Mouse (Mus musculus) bone marrow macrophage, adult 2 months (primary cell): ENCODE results near the gene Gm38119. TPM values are rescaled to one million over a fixed set of nuclear protein-coding genes. Genes with fewer than 3 reads are reported as not detected.
"Not testable (repeated sequence)": the region's sequence is repeated elsewhere in the genome, so short reads cannot be mapped to it uniquely, and the experiment has no call there.

Experiments used
- H3K27ac ChIP-seq: 2 replicates; pipeline ENCODE4 v1.5.1; 2012; ENCODE audit warnings: low read depth, low read length; ENCODE audit not compliant: insufficient read depth
- H3K4me1 ChIP-seq: 2 replicates; pipeline ENCODE4 v1.6.1; 2012; ENCODE audit warnings: low read length; ENCODE audit not compliant: control insufficient read depth, insufficient read depth
- H3K4me3 ChIP-seq: 2 replicates; pipeline ENCODE4 v1.5.1; 2012; ENCODE audit warnings: mild to moderate bottlenecking, low read length, moderate library complexity; ENCODE audit not compliant: insufficient read depth
- CTCF ChIP-seq: IDR thresholded peaks from 2 replicates; pipeline ENCODE4 v1.5.1; 2012; ENCODE audit warnings: low read depth, mild to moderate bottlenecking, low read length, moderate library complexity
- POLR2A ChIP-seq: IDR thresholded peaks from 2 replicates; pipeline ENCODE4 v1.6.1; 2012; ENCODE audit warnings: mild to moderate bottlenecking, low read depth, low read length, borderline replicate concordance
- polyA plus RNA-seq: library from polyadenylated mRNA; stranded (reverse); fragments of >200 nt; gene quantifications from 2 replicates; pipeline ENCODE4 v1.2.4, GENCODE M21; 2012; ENCODE audit not compliant: missing spikeins, insufficient read depth, insufficient read length

The Gm38119 gene
- polyA plus RNA-seq, 1 experiment = not detected

- Histone ChIP-seq H3K4me1 (no peaks in the 10 kb centered on the region), H3K4me3 (no peak overlapping the region), H3K27ac (no peak overlapping the region)
- TF ChIP-seq CTCF = no peak
- TF ChIP-seq POLR2A = no peak
Observed at GRCm38 (mm10) chr3:92694613-92695012, 44.3 kb downstream of the Gm38119 start.

DNA sequence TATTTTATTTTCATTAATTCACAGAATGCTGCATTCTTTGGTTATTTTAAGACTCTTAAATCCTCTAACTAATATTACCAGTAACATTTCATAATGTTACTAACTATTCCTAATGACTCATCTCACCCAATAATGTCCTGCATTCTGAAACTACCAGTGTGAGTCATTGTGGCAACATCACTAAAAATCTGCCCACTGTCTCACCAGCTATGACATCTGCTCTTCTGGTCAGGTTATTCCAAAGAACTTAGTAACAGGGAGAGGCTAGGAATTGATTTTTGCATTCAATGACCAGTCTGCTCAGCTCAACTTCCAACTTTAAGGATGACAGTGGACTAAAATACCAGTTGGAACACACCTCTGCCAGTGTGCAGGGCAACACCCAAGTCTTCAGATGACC lies 47.2 kb downstream of the Gm38119 start:
- Histone ChIP-seq H3K4me1 (no peaks in the 10 kb centered on the region), H3K27ac (no peak overlapping the region), H3K4me3 (no peak overlapping the region)
- no peak for TF ChIP-seq CTCF
- TF ChIP-seq POLR2A = no peak

- not testable (repeated sequence) for H3K4me3 ChIP-seq, H3K27ac ChIP-seq, H3K4me1 ChIP-seq
Observed at GRCm38 (mm10) chr3:92689154-92689553, 49.7 kb downstream of the Gm38119 start.

Other genes starting within 250 kb of the Gm38119 start
- not detected in 2 replicates for gene Sprr4, start 238.6 kb downstream of the Gm38119 start, polyA plus RNA-seq
- not detected in 2 replicates for gene 2310046K23Rik, start 204.6 kb downstream of the Gm38119 start, polyA plus RNA-seq
- gene Ivl, start 165.4 kb downstream of the Gm38119 start, polyA plus RNA-seq = not detected in 2 replicates
- gene Smcp, start 150.1 kb downstream of the Gm38119 start, polyA plus RNA-seq = not detected in 2 replicates
- gene 2210017I01Rik, start 131.6 kb downstream of the Gm38119 start, polyA plus RNA-seq = not detected in 2 replicates
- gene Lce6a, start 117.4 kb downstream of the Gm38119 start, polyA plus RNA-seq = not detected in 2 replicates
- not detected in 2 replicates for gene Lce1a1, start 90.8 kb downstream of the Gm38119 start, polyA plus RNA-seq
- not detected in 2 replicates for gene Lce1b, start 82.2 kb downstream of the Gm38119 start, polyA plus RNA-seq
- not detected in 2 replicates for gene Lce1a2, start 68.8 kb downstream of the Gm38119 start, polyA plus RNA-seq
- not detected in 2 replicates for gene Lce1c, start 59.8 kb downstream of the Gm38119 start, polyA plus RNA-seq
- not detected in 2 replicates for gene Lce1d, start 51.9 kb downstream of the Gm38119 start, polyA plus RNA-seq
- gene Lce1e, start 30.0 kb downstream of the Gm38119 start, polyA plus RNA-seq = not detected in 2 replicates
- gene Lce1f, start 18.7 kb downstream of the Gm38119 start, polyA plus RNA-seq = not detected in 2 replicates
- gene Lce1g, start 13.2 kb upstream of the Gm38119 start, polyA plus RNA-seq = not detected in 2 replicates
- not detected in 2 replicates for gene Lce1h, start 26.0 kb upstream of the Gm38119 start, polyA plus RNA-seq
- not detected in 2 replicates for gene Lce1i, start 39.8 kb upstream of the Gm38119 start, polyA plus RNA-seq
- not detected in 2 replicates for gene Lce1j, start 51.4 kb upstream of the Gm38119 start, polyA plus RNA-seq
- gene Lce1k, start 68.8 kb upstream of the Gm38119 start, polyA plus RNA-seq = not detected in 2 replicates
- gene Kprp, start 88.2 kb upstream of the Gm38119 start, polyA plus RNA-seq = not detected in 2 replicates
- gene Lce1l, start 112.2 kb upstream of the Gm38119 start, polyA plus RNA-seq = not detected in 2 replicates
- not detected in 2 replicates for gene 2310050C09Rik, start 131.1 kb upstream of the Gm38119 start, polyA plus RNA-seq
- not detected in 2 replicates for gene Lce3a, start 187.1 kb upstream of the Gm38119 start, polyA plus RNA-seq
- gene Lce3b, start 193.9 kb upstream of the Gm38119 start, polyA plus RNA-seq = not detected in 2 replicates
- not detected in 2 replicates for gene Lce3c, start 205.4 kb upstream of the Gm38119 start, polyA plus RNA-seq
- gene Lce3d, start 218.3 kb upstream of the Gm38119 start, polyA plus RNA-seq = not detected in 2 replicates
- not detected in 2 replicates for gene Lce3e, start 228.0 kb upstream of the Gm38119 start, polyA plus RNA-seq